Mouse (Mus musculus): ENCODE data around the gene Them7. TPM values are rescaled to one million over a fixed set of nuclear protein-coding genes. Genes with fewer than 3 reads are reported as not detected.

Gene Them7
- total and polyA plus RNA-seq, 2 experiments from 2014 or later, result 0.59 TPM; not detected in 1

DNA sequence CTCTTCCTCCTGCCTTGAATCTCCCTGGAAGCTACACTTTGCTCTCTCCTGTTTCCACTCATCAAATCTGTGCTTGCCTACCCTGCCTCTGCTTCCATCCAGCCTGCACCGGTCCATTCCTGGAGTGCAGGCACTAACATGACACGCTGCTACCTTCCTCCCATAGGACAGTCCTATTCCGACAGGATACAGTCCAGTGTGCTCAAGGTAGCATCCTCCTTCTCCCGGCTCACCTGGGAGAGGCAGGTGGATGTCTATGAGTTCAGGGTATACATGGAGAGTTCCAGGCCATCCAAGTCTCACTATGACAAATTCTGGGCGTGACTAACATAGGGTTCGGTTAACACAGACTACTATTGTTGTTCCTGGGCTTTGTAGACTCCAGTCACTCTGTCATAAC lies 148.0 kb downstream of the Them7 start:
- 90% methylated on average over 6 of the region's 6 CpGs for WGBS
- peaks cover 4% of the 10 kb centered on the region for H3K27me3 ChIP-seq (ENCODE audit: control insufficient read depth, insufficient read depth, low read length)
- no peak overlapping the region for H3K4me3 ChIP-seq (ENCODE audit: low read depth, low read length)
- H3K9me3 ChIP-seq (replicated peaks; ENCODE audit: control insufficient read depth, low read length), result no peaks in the 10 kb centered on the region
- no peaks in the 10 kb centered on the region for H3K4me1 ChIP-seq (ENCODE audit: control insufficient read depth, insufficient read depth)
- H3K4me2 ChIP-seq (ENCODE audit: low read depth, low read length), result no peak overlapping the region
- H3K36me3 ChIP-seq (replicated peaks; ENCODE audit: control insufficient read depth, insufficient read depth, low read length), result no peaks in the 10 kb centered on the region
- no peak overlapping the region for H3K27ac ChIP-seq (ENCODE audit: low read depth)
- no peak overlapping the region for H3K9ac ChIP-seq (replicated peaks; ENCODE audit: low read depth, low read length)
- ATAC-seq (ENCODE audit: insufficient read depth, low read depth) (no peak), DNase-seq (ENCODE audit: low spot score) (no peak)
- TF ChIP-seq EP300 (IDR thresholded peaks at IDR 0.05; ENCODE audit: low read depth), result no peak
- TF ChIP-seq CTCF (IDR thresholded peaks at IDR 0.05; ENCODE audit: low read depth), result no peak

- Histone ChIP-seq H3K4me1 (ENCODE audit: control insufficient read depth, insufficient read depth) (no peaks in the 10 kb centered on the region), H3K9me3 (replicated peaks; ENCODE audit: control insufficient read depth, low read length) (no peaks in the 10 kb centered on the region), H3K4me2 (ENCODE audit: low read depth, low read length) (no peak overlapping the region), H3K27me3 (ENCODE audit: control insufficient read depth, insufficient read depth, low read length) (peaks cover 4% of the 10 kb centered on the region), H3K4me3 (ENCODE audit: low read depth, low read length) (no peak overlapping the region), H3K27ac (ENCODE audit: low read depth) (no peak overlapping the region), H3K9ac (replicated peaks; ENCODE audit: low read depth, low read length) (no peak overlapping the region), H3K36me3 (replicated peaks; ENCODE audit: control insufficient read depth, insufficient read depth, low read length) (no peaks in the 10 kb centered on the region)
- ATAC-seq (ENCODE audit: insufficient read depth, low read depth) (no peak), DNase-seq (ENCODE audit: low spot score) (no peak)
- WGBS, result 79% methylated on average over 5 of the region's 5 CpGs
- TF ChIP-seq CTCF (IDR thresholded peaks at IDR 0.05; ENCODE audit: low read depth) (no peak), EP300 (IDR thresholded peaks at IDR 0.05; ENCODE audit: low read depth) (no peak)
Measured at GRCm38 (mm10) chr2:105372727-105373126, 148.6 kb downstream of the Them7 start.

DNA sequence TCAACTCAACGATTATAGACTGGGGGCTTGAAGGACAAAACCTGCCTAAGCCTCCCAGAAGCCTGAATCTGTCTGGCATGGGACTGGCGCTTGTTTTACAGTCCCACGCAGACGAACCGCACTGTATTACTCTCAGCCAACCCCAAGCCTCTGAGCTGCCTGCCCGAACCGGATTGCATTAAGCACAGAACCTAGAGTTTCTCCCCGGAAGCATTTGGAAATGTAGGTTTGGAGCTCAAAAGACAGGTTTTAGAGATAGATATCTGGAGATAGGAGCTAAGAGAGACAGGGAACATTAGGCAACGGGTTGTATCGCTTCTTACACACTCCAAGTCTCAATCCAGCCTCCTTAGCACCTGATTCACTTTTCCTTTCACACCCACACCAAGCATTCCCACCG lies 149.5 kb downstream of the Them7 start:
- Histone ChIP-seq H3K9ac (replicated peaks; ENCODE audit: low read depth, low read length) (no peak overlapping the region), H3K4me2 (ENCODE audit: low read depth, low read length) (no peak overlapping the region), H3K27ac (ENCODE audit: low read depth) (no peak overlapping the region), H3K4me1 (ENCODE audit: control insufficient read depth, insufficient read depth) (no peaks in the 10 kb centered on the region), H3K9me3 (replicated peaks; ENCODE audit: control insufficient read depth, low read length) (no peaks in the 10 kb centered on the region), H3K4me3 (ENCODE audit: low read depth, low read length) (no peak overlapping the region), H3K27me3 (ENCODE audit: control insufficient read depth, insufficient read depth, low read length) (peaks cover 4% of the 10 kb centered on the region), H3K36me3 (replicated peaks; ENCODE audit: control insufficient read depth, insufficient read depth, low read length) (no peaks in the 10 kb centered on the region)
- no peak for TF ChIP-seq EP300 (IDR thresholded peaks at IDR 0.05; ENCODE audit: low read depth)
- no peak for TF ChIP-seq CTCF (IDR thresholded peaks at IDR 0.05; ENCODE audit: low read depth)
- DNase-seq (ENCODE audit: low spot score) (no peak), ATAC-seq (ENCODE audit: insufficient read depth, low read depth) (no peak)
- WGBS, result 80% methylated on average over 11 of the region's 11 CpGs

DNA sequence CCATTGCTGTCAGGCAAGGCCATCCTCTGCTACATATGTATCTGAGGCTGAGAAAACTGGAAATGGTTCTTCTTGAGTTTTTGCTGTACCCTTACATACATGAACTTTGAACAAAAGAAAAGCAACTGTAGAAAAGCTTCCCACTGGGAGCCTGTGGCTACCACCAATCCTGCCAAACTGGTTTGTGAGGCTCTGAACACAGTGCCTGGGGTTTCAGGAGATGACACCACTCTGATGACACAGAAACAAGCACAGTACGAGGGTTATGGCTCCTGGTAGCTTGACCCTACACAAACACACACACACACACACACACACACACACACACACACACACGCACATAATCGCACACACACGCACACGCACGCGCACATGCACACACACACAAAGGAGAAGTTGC lies 151.1 kb downstream of the Them7 start:
- WGBS, result 87% methylated on average over 7 of the region's 7 CpGs
- no peak overlapping the region for H3K4me3 ChIP-seq (ENCODE audit: low read depth, low read length)
- H3K9me3 ChIP-seq (replicated peaks; ENCODE audit: control insufficient read depth, low read length), result no peaks in the 10 kb centered on the region
- no peak for TF ChIP-seq CTCF (IDR thresholded peaks at IDR 0.05; ENCODE audit: low read depth)
- no peak for TF ChIP-seq EP300 (IDR thresholded peaks at IDR 0.05; ENCODE audit: low read depth)
- no peak overlapping the region for H3K9ac ChIP-seq (replicated peaks; ENCODE audit: low read depth, low read length)
- no peaks in the 10 kb centered on the region for H3K4me1 ChIP-seq (ENCODE audit: control insufficient read depth, insufficient read depth)
- no peak for DNase-seq (ENCODE audit: low spot score)
- ATAC-seq (ENCODE audit: insufficient read depth, low read depth), result no peak
- H3K27ac ChIP-seq (ENCODE audit: low read depth), result no peak overlapping the region
- H3K27me3 ChIP-seq (ENCODE audit: control insufficient read depth, insufficient read depth, low read length), result peaks cover 4% of the 10 kb centered on the region
- H3K36me3 ChIP-seq (replicated peaks; ENCODE audit: control insufficient read depth, insufficient read depth, low read length), result no peaks in the 10 kb centered on the region
- H3K4me2 ChIP-seq (ENCODE audit: low read depth, low read length), result no peak overlapping the region

- no peaks in the 10 kb centered on the region for H3K4me1 ChIP-seq (ENCODE audit: control insufficient read depth, insufficient read depth)
- DNase-seq (ENCODE audit: low spot score), result no peak
- 77% methylated on average over 4 of the region's 4 CpGs for WGBS
- ATAC-seq (ENCODE audit: insufficient read depth, low read depth), result no peak
- H3K4me3 ChIP-seq (ENCODE audit: low read depth, low read length), result no peak overlapping the region
- H3K4me2 ChIP-seq (ENCODE audit: low read depth, low read length), result no peak overlapping the region
- no peaks in the 10 kb centered on the region for H3K9me3 ChIP-seq (replicated peaks; ENCODE audit: control insufficient read depth, low read length)
- no peak overlapping the region for H3K27ac ChIP-seq (ENCODE audit: low read depth)
- TF ChIP-seq EP300 (IDR thresholded peaks at IDR 0.05; ENCODE audit: low read depth) (no peak), CTCF (IDR thresholded peaks at IDR 0.05; ENCODE audit: low read depth) (no peak)
- H3K27me3 ChIP-seq (ENCODE audit: control insufficient read depth, insufficient read depth, low read length), result peaks cover 4% of the 10 kb centered on the region
- no peaks in the 10 kb centered on the region for H3K36me3 ChIP-seq (replicated peaks; ENCODE audit: control insufficient read depth, insufficient read depth, low read length)
- no peak overlapping the region for H3K9ac ChIP-seq (replicated peaks; ENCODE audit: low read depth, low read length)
Measured at GRCm38 (mm10) chr2:105375705-105376104, 151.6 kb downstream of the Them7 start.

DNA sequence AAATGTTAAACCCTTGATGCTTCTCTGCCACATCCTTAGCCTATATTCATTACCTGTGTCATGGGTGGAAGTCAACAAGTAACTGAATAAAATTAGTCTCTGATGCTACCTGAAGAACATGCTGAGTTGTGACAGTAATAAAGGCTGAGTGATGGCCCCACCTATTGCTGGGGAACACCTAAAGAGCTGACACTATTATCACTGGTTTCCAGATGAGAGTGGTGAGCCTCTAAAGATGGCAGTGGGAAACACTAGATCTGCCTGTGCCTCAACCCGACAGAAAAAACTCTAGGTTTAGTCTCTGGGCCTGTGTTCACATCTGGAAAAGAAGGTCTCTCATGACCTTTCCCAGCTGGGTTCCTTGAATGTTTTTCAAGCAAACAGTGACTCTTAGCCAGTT lies 155.6 kb downstream of the Them7 start:
- ATAC-seq (ENCODE audit: insufficient read depth, low read depth) (no peak), DNase-seq (ENCODE audit: low spot score) (no peak)
- TF ChIP-seq CTCF (IDR thresholded peaks at IDR 0.05; ENCODE audit: low read depth) (no peak), EP300 (IDR thresholded peaks at IDR 0.05; ENCODE audit: low read depth) (no peak)
- WGBS, result 68% methylated on average over 1 of the region's 1 CpGs
- Histone ChIP-seq H3K4me1 (ENCODE audit: control insufficient read depth, insufficient read depth) (no peaks in the 10 kb centered on the region), H3K27me3 (ENCODE audit: control insufficient read depth, insufficient read depth, low read length) (no peaks in the 10 kb centered on the region), H3K9ac (replicated peaks; ENCODE audit: low read depth, low read length) (no peak overlapping the region), H3K4me2 (ENCODE audit: low read depth, low read length) (no peak overlapping the region), H3K27ac (ENCODE audit: low read depth) (no peak overlapping the region), H3K9me3 (replicated peaks; ENCODE audit: control insufficient read depth, low read length) (no peaks in the 10 kb centered on the region), H3K4me3 (ENCODE audit: low read depth, low read length) (no peak overlapping the region), H3K36me3 (replicated peaks; ENCODE audit: control insufficient read depth, insufficient read depth, low read length) (0 out of 2 replicates have a peak, but pooled peaks cover 1% of the 10 kb centered on the region)

Measured in heart, postnatal 0 days (tissue).